Mouse (Mus musculus) 416B (cell line): ENCODE measurements around the gene Myo16.

Source experiments
- DNase-seq: peaks from one replicate; pipeline ENCODE4 v3.0.0; 2011; ENCODE audit warnings: low read depth

The Myo16 gene

GRCm38 (mm10) chr8:10681926-10682325 lies 528.2 kb downstream of the Myo16 start:
- no peak for DNase-seq

- peak; percentile 22 for DNase-seq
Measured at GRCm38 (mm10) chr8:10683088-10683487, 529.4 kb downstream of the Myo16 start.
